Mouse (Mus musculus): ENCODE measurements around the gene Kctd15.

GRCm38 (mm10) chr7:34699888-34700287 lies 43.4 kb upstream of the Kctd15 start:
- TF ChIP-seq CTCF (IDR thresholded peaks at IDR 0.05; ENCODE audit: low read depth) (no peak), EP300 (IDR thresholded peaks at IDR 0.05; ENCODE audit: low read depth) (no peak)
